Mouse (Mus musculus) megakaryocyte-erythroid progenitor cell, adult 5-6 weeks (primary cell): ENCODE measurements around the gene Fanca. TPM values are rescaled to one million over a fixed set of nuclear protein-coding genes. Genes with fewer than 3 reads are reported as not detected.
A peak's percentile ranks its signal among the peaks of the same experiment; 100 is the strongest.

Experiments
- ATAC-seq: replicated peaks from 2 replicates; pipeline ENCODE4 v1.8.0; 2016; ENCODE audit warnings: mild to moderate bottlenecking, inconsistent platforms; ENCODE audit not compliant: severe bottlenecking, poor library complexity, low FRiP score, low TSS enrichment
- total RNA-seq, 2 experiments: library from RNA; stranded (forward) in 1 of 2; stranded (reverse) in 1 of 2; fragments of 200-1000, 215-1000 nt in 1 of 2; fragments of >200 nt in 1 of 2; fragmentation: Nextera tagmentation in 1 of 2; gene quantifications; 2 replicates each; pipeline ENCODE4 v1.2.3; 2014 to 2017

Gene Fanca
- total RNA-seq (2014; fragmentation: Nextera tagmentation) (88.7 and 92.5 TPM in 2 replicates), total RNA-seq (2017) (48.6 and 64.9 TPM in 2 replicates)

GRCm38 (mm10) chr8:123318467-123318911 lies at the start of gene Fanca:
TSS of gene Fanca (minus strand) at chr8:123318576.
- ATAC-seq: peak; percentile 100

- peak; percentile 69 for ATAC-seq
Observed at GRCm38 (mm10) chr8:123361082-123361739, 42.8 kb upstream of the Fanca start.

- ATAC-seq: no peak
Observed at GRCm38 (mm10) chr8:123353216-123353615, 34.8 kb upstream of the Fanca start.

- peak; percentile 66; the same call in 1 of the 2 replicates for ATAC-seq
Observed at GRCm38 (mm10) chr8:123352786-123353185, 34.4 kb upstream of the Fanca start.

- ATAC-seq: no peak
Observed at GRCm38 (mm10) chr8:123352118-123352517, 33.7 kb upstream of the Fanca start.

GRCm38 (mm10) chr8:123349073-123349472 lies 30.7 kb upstream of the Fanca start:
- no peak for ATAC-seq

- no peak for ATAC-seq
Observed at GRCm38 (mm10) chr8:123348237-123348843, 30.0 kb upstream of the Fanca start.

GRCm38 (mm10) chr8:123347293-123347692 lies 28.9 kb upstream of the Fanca start:
- no peak; the same call in 1 of the 2 replicates for ATAC-seq

- no peak for ATAC-seq
Observed at GRCm38 (mm10) chr8:123345856-123346255, 27.5 kb upstream of the Fanca start.

GRCm38 (mm10) chr8:123345135-123345534 lies 26.8 kb upstream of the Fanca start:
- no peak for ATAC-seq

- ATAC-seq: no peak
Observed at GRCm38 (mm10) chr8:123343422-123343821, 25.0 kb upstream of the Fanca start.

- no peak for ATAC-seq
Observed at GRCm38 (mm10) chr8:123342911-123343310, 24.5 kb upstream of the Fanca start.

- no peak for ATAC-seq
Observed at GRCm38 (mm10) chr8:123342253-123342652, 23.9 kb upstream of the Fanca start.

GRCm38 (mm10) chr8:123341040-123342015 lies 23.0 kb upstream of the Fanca start:
- peak; percentile 77 for ATAC-seq

GRCm38 (mm10) chr8:123340071-123340470 lies 21.7 kb upstream of the Fanca start:
- no peak for ATAC-seq

GRCm38 (mm10) chr8:123337475-123337874 lies 19.1 kb upstream of the Fanca start:
- no peak for ATAC-seq

- no peak for ATAC-seq
Observed at GRCm38 (mm10) chr8:123334467-123334866, 16.1 kb upstream of the Fanca start.

- ATAC-seq: no peak
Observed at GRCm38 (mm10) chr8:123333864-123334263, 15.5 kb upstream of the Fanca start.

- no peak for ATAC-seq
Observed at GRCm38 (mm10) chr8:123333091-123333587, 14.8 kb upstream of the Fanca start.
